Mouse (Mus musculus): ENCODE measurements around the gene Rasl11b.

- TF ChIP-seq EP300 (IDR thresholded peaks at IDR 0.05) (0 out of 2 replicates have a peak, but pooled peaks have one; percentile 20), CTCF (IDR thresholded peaks at IDR 0.05) (no peak)
These were observed 29.4 kb downstream of the Rasl11b start for GRCm38 (mm10) chr5:74224480-74224879.
